Mouse (Mus musculus): Measurements from ENCODE around the gene Mapt. TPM values are rescaled to one million over a fixed set of nuclear protein-coding genes. Genes with fewer than 3 reads are reported as not detected.

Mapt gene
- polyA plus RNA-seq, 1 experiment from 2014 or later, result 5.5 TPM

DNA sequence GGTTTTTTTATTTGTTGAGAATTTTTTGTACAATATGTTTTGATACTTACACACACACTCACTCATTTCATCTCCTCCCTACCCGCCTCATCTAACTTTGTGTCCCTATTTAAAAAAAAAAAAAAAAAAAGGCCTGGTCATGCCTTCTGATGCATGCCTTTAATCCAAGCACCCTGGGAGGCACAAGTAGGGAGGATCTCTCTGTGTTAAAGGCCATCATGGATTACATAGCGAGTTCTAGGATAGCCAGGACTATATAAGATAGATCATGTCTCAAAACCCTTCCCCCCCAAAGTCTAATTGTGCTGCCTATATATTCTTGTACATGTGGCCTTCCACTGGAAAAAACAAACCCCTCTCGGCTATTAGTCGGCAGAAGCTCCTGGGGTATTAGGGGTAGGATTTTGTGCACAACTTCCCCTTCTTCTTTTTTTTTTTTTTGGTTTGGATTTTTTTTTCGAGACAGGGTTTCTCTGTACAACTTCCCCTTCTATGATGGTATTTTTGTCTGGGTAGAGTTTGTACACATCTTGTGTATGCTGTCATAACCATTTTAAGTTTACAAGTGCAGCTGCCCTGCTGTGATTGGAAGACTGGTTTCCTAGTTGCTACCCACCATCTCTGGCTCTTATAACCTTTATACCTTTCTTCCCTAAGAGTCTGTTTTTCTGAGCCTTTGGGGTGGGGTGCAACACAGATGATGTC is 136.4 kb downstream of the Mapt start:
- no peak overlapping the region for H3K27ac ChIP-seq
- H3K9ac ChIP-seq, result no peak overlapping the region
- H3K9me3 ChIP-seq, result no peaks in the 10 kb centered on the region
- H3K36me3 ChIP-seq, result peaks cover 8% of the 10 kb centered on the region
- H3K4me2 ChIP-seq, result no peak overlapping the region
- H3K27me3 ChIP-seq, result no peaks in the 10 kb centered on the region
- H3K4me1 ChIP-seq, result no peaks in the 10 kb centered on the region
- ATAC-seq (ENCODE audit: insufficient number of reproducible peaks, low FRiP score, low TSS enrichment, low read depth), result no peak
- WGBS, result 83% methylated on average over 5 of the region's 5 CpGs
- no peak overlapping the region for H3K4me3 ChIP-seq

DNA sequence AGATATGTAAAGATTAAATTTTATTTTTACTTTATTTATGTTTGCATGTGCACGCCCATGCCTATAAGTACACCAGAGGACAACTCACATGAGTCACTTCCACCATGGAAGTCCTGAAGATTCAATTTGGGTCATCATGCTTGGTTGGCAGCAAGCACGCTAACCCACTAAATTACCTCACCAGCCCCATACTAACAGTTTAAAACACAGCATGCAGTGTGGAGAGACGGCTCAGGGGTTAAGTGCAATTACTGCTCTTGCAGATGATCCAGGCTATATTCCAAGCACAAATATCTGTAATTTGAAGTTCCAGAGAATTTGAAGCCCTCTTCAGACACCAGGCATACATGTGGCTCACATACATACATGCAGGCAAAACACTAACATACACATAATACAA is 145.1 kb downstream of the Mapt start:
- Histone ChIP-seq H3K9ac (no peak overlapping the region), H3K36me3 (peaks cover 22% of the 10 kb centered on the region), H3K9me3 (no peaks in the 10 kb centered on the region), H3K4me2 (no peak overlapping the region), H3K4me1 (no peaks in the 10 kb centered on the region), H3K4me3 (no peak overlapping the region), H3K27me3 (no peaks in the 10 kb centered on the region), H3K27ac (no peak overlapping the region)
- ATAC-seq (ENCODE audit: insufficient number of reproducible peaks, low FRiP score, low TSS enrichment, low read depth), result no peak
- 88% methylated on average over 3 of the region's 3 CpGs for WGBS

DNA sequence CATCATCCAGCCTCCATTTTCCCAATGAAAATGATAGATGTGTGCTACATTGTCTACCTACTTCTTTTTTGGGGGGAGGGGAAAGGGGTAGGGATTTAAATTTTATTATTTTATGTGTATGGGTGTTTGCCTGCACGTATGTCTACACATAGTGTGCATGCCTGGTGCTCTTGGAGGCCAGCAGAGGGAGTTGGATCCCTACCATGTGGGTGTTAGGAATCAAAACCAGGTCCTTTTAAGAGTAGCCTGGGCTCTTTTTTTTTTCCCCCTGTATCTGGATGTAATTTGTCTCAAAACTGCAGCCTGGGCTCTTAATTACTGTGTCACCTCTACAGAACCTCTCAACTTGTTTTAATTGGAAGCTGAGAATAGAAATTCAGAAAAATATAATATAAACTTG is 148.4 kb downstream of the Mapt start:
- Histone ChIP-seq H3K9me3 (no peaks in the 10 kb centered on the region), H3K4me1 (no peaks in the 10 kb centered on the region), H3K4me2 (no peak overlapping the region), H3K27me3 (no peaks in the 10 kb centered on the region), H3K27ac (no peak overlapping the region), H3K4me3 (no peak overlapping the region), H3K9ac (no peak overlapping the region), H3K36me3 (0 out of 2 replicates have a peak, but pooled peaks cover 11% of the 10 kb centered on the region)
- ATAC-seq (ENCODE audit: insufficient number of reproducible peaks, low FRiP score, low TSS enrichment, low read depth), result no peak
- 57% methylated on average over 1 of the region's 1 CpGs for WGBS

Small RNA genes lying within 50 kb of the gene (microRNA-seq; reads per million reads assigned to microRNA genes)
- gene Gm47310, result not detected

Other genes starting within 250 kb of the Mapt start
- not detected in 2 replicates for gene Crhr1, start 98.5 kb upstream of the Mapt start, polyA plus RNA-seq (2015; fragmentation: Nextera tagmentation; extraction: Ambion mirVana)
- not detected in 2 replicates for gene Sppl2c, start 45.1 kb upstream of the Mapt start, polyA plus RNA-seq (2015; fragmentation: Nextera tagmentation; extraction: Ambion mirVana)
- gene Kansl1, start 237.5 kb downstream of the Mapt start, polyA plus RNA-seq (2015; fragmentation: Nextera tagmentation; extraction: Ambion mirVana), result 20.6 and 22.1 TPM in 2 replicates